Mouse (Mus musculus): ENCODE data around the gene St6galnac1. TPM values are rescaled to one million over a fixed set of nuclear protein-coding genes. Genes with fewer than 3 reads are reported as not detected.

Gene St6galnac1
- polyA plus RNA-seq, 1 experiment from 2014 or later = not detected

DNA sequence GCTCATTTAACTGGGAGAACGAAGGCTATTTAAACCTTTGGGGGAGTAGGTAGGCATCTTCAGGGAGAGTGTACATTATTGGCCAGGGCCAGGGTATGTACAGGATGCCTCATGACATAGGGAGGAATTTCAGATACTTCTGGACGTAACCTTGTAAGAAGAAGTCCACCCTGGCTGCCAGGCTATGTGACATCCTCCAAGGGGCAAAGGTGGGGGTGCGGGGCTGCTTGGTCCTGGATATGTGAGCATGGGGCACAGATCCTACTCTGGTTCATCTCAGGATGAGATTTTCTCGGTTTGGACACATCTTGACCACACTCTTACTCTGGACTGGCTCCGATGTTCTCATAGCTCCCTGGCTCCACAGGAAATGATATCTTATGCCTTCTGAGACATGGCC lies 52.2 kb downstream of the St6galnac1 start:
- no peak overlapping the region for H3K4me3 ChIP-seq (ENCODE audit: low read depth, low read length)
- H3K27ac ChIP-seq (ENCODE audit: low read length) = no peak overlapping the region
- no peaks in the 10 kb centered on the region for H3K4me1 ChIP-seq (ENCODE audit: control insufficient read depth, insufficient read depth, low read length)
- no peak overlapping the region for H3K4me2 ChIP-seq (ENCODE audit: low read length)
- no peak for ATAC-seq
- no peaks in the 10 kb centered on the region for H3K27me3 ChIP-seq (ENCODE audit: control insufficient read depth, insufficient read depth, low read depth, low read length)
- WGBS = 88% methylated on average over 5 of the region's 5 CpGs
- H3K9ac ChIP-seq (ENCODE audit: low read depth, low read length) = no peak overlapping the region
- no peaks in the 10 kb centered on the region for H3K9me3 ChIP-seq (replicated peaks; ENCODE audit: control insufficient read depth, low read length, poor library complexity, severe bottlenecking)
- H3K36me3 ChIP-seq (ENCODE audit: control insufficient read depth, insufficient read depth, low read length) = no peaks in the 10 kb centered on the region

- WGBS = 71% methylated on average over 9 of the region's 9 CpGs
- Histone ChIP-seq H3K4me2 (ENCODE audit: low read length) (no peak overlapping the region), H3K9ac (ENCODE audit: low read depth, low read length) (no peak overlapping the region), H3K9me3 (replicated peaks; ENCODE audit: control insufficient read depth, low read length, poor library complexity, severe bottlenecking) (no peaks in the 10 kb centered on the region), H3K4me1 (ENCODE audit: control insufficient read depth, insufficient read depth, low read length) (no peaks in the 10 kb centered on the region), H3K4me3 (ENCODE audit: low read depth, low read length) (no peak overlapping the region), H3K36me3 (ENCODE audit: control insufficient read depth, insufficient read depth, low read length) (no peaks in the 10 kb centered on the region), H3K27me3 (ENCODE audit: control insufficient read depth, insufficient read depth, low read depth, low read length) (no peaks in the 10 kb centered on the region), H3K27ac (ENCODE audit: low read length) (no peak overlapping the region)
- no peak for ATAC-seq
Measured at GRCm38 (mm10) chr11:116721548-116722271, 53.6 kb downstream of the St6galnac1 start.

DNA sequence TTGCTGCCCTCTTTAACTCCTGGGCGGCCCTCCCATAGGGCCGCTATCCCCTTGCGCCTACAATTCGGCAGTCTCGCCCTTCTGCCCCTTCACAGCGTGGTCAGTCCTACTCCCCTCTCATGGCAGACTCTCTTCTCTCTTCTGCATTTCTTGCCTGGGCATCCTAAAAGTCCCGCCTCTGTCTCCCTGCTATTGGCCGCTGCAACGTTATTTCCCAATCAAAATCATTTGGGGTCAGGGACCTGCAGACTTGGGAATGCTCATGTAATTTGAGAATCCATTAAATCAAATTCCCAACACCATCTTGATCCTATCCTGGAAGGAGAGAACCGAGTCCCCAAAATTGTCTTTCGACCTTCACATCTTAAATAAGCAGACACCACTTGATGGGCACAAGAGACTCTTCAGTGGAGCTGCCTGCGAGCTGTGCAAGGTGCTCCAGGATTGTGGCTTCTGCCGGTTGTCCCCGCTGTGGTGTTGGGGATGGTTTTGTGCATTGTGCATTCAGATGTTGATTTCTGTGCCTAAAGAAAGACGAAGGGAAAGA lies 54.9 kb downstream of the St6galnac1 start:
- Histone ChIP-seq H3K36me3 (ENCODE audit: control insufficient read depth, insufficient read depth, low read length) (no peaks in the 10 kb centered on the region), H3K4me1 (ENCODE audit: control insufficient read depth, insufficient read depth, low read length) (no peaks in the 10 kb centered on the region), H3K4me2 (ENCODE audit: low read length) (no peak overlapping the region), H3K9ac (ENCODE audit: low read depth, low read length) (no peak overlapping the region), H3K27ac (ENCODE audit: low read length) (no peak overlapping the region), H3K27me3 (ENCODE audit: control insufficient read depth, insufficient read depth, low read depth, low read length) (no peaks in the 10 kb centered on the region), H3K9me3 (replicated peaks; ENCODE audit: control insufficient read depth, low read length, poor library complexity, severe bottlenecking) (no peaks in the 10 kb centered on the region), H3K4me3 (ENCODE audit: low read depth, low read length) (no peak overlapping the region)
- no peak for ATAC-seq
- WGBS = 91% methylated on average over 15 of the region's 15 CpGs

Other genes with a start within 250 kb of the St6galnac1 start
- 4.4 and 5.5 TPM in 2 replicates for gene Sphk1, start 244.6 kb downstream of the St6galnac1 start, polyA plus RNA-seq (2015; fragmentation: Nextera tagmentation; extraction: Ambion mirVana)
- 15.5 and 17.0 TPM in 2 replicates for gene Ube2o, start 194.1 kb downstream of the St6galnac1 start, polyA plus RNA-seq (2015; fragmentation: Nextera tagmentation; extraction: Ambion mirVana)
- gene Aanat, start 189.1 kb downstream of the St6galnac1 start, polyA plus RNA-seq (2015; fragmentation: Nextera tagmentation; extraction: Ambion mirVana) = 0.20 and 0.36 TPM in 2 replicates
- gene Rhbdf2, start 148.5 kb downstream of the St6galnac1 start, polyA plus RNA-seq (2015; fragmentation: Nextera tagmentation; extraction: Ambion mirVana) = 0.93 and 1.2 TPM in 2 replicates
- 3.7 and 4.4 TPM in 2 replicates for gene Prcd, start 122.0 kb downstream of the St6galnac1 start, polyA plus RNA-seq (2015; fragmentation: Nextera tagmentation; extraction: Ambion mirVana)
- gene Cygb, start 121.2 kb downstream of the St6galnac1 start, polyA plus RNA-seq (2015; fragmentation: Nextera tagmentation; extraction: Ambion mirVana) = 26.4 and 29.3 TPM in 2 replicates
- gene Mxra7, start 52.5 kb upstream of the St6galnac1 start, polyA plus RNA-seq (2015; fragmentation: Nextera tagmentation; extraction: Ambion mirVana) = 21.8 and 22.6 TPM in 2 replicates
- gene Mettl23, start 67.8 kb upstream of the St6galnac1 start, polyA plus RNA-seq (2015; fragmentation: Nextera tagmentation; extraction: Ambion mirVana) = 65.2 and 67.4 TPM in 2 replicates
- gene Jmjd6, start 67.9 kb upstream of the St6galnac1 start, polyA plus RNA-seq (2015; fragmentation: Nextera tagmentation; extraction: Ambion mirVana) = 66.3 and 73.0 TPM in 2 replicates
- gene Mfsd11, start 76.9 kb upstream of the St6galnac1 start, polyA plus RNA-seq (2015; fragmentation: Nextera tagmentation; extraction: Ambion mirVana) = 56.1 and 56.2 TPM in 2 replicates
- gene Srsf2, start 77.6 kb upstream of the St6galnac1 start, polyA plus RNA-seq (2015; fragmentation: Nextera tagmentation; extraction: Ambion mirVana) = 549 and 567 TPM in 2 replicates
- 22.2 and 26.1 TPM in 2 replicates for gene Mgat5b, start 143.4 kb upstream of the St6galnac1 start, polyA plus RNA-seq (2015; fragmentation: Nextera tagmentation; extraction: Ambion mirVana)